Mouse (Mus musculus) limb, embryonic 10.5 days (tissue): ENCODE results near the gene Akain1. TPM values are rescaled to one million over a fixed set of nuclear protein-coding genes. Genes with fewer than 3 reads are reported as not detected.

Experiments
- DNase-seq: peaks from one replicate; pipeline ENCODE4 v3.0.0-alpha.2; 2017; ENCODE audit warnings: low spot score
- H3K27ac ChIP-seq: fragments of 300-500 bp; sonication (generic); 2 replicates; pipeline ENCODE4 v1.5.1; 2016; ENCODE audit warnings: mild to moderate bottlenecking
- H3K27me3 ChIP-seq: fragments of 300-500 bp; sonication (generic); 2 replicates; pipeline ENCODE4 v1.6.1; 2016; ENCODE audit warnings: low read depth, mild to moderate bottlenecking; ENCODE audit not compliant: poor library complexity, severe bottlenecking
- H3K36me3 ChIP-seq: fragments of 300-500 bp; sonication (generic); 2 replicates; pipeline ENCODE4 v1.6.1; 2016; ENCODE audit warnings: mild to moderate bottlenecking, moderate library complexity
- H3K4me1 ChIP-seq: fragments of 300-500 bp; sonication (generic); 2 replicates; pipeline ENCODE4 v1.6.1; 2016
- H3K4me3 ChIP-seq: fragments of 300-500 bp; sonication (generic); 2 replicates; pipeline ENCODE4 v1.5.1; 2016; ENCODE audit warnings: mild to moderate bottlenecking, moderate library complexity
- H3K9me3 ChIP-seq: fragments of 300-500 bp; sonication (generic); replicated peaks from 2 replicates; pipeline ENCODE4 v1.6.1; 2016; ENCODE audit warnings: mild to moderate bottlenecking
- WGBS: fragments of 180-500 bp; shearing (Covaris S2); methylation state at CpG from one replicate; pipeline ENCODE4 v1.1.7; 2016; 5-methylcytosine and 5-hydroxymethylcytosine counted together
- polyA plus RNA-seq: library from polyadenylated mRNA; unstranded; fragments of >200 nt; fragmentation: Nextera tagmentation; extraction: Ambion mirVana; gene quantifications from 2 replicates; pipeline ENCODE4 v1.2.1, GENCODE M21; 2016

The Akain1 gene
- not detected in 2 replicates for polyA plus RNA-seq

- WGBS, result under 1% methylated on average over 42 of the region's 44 CpGs
- no peaks in the 10 kb centered on the region for H3K9me3 ChIP-seq
- peak within 1 kb of the TSS; percentile 46 for H3K4me3 ChIP-seq
- H3K4me1 ChIP-seq, result peaks cover 17% of the 10 kb centered on the region
- no peak within 1 kb of the TSS for H3K27ac ChIP-seq
- peaks cover 61% of the 10 kb centered on the region for H3K27me3 ChIP-seq
- H3K36me3 ChIP-seq, result no peaks in the 10 kb centered on the region
- peak; percentile 87 for DNase-seq
Observed at GRCm38 (mm10) chr17:69438990-69439491, at the start of gene Akain1. Akain1 (plus strand) TSS chr17:69439326.

GRCm38 (mm10) chr17:69396147-69397033 lies 42.7 kb upstream of the Akain1 start:
- DNase-seq, result no peak
- 56% methylated on average over 15 of the region's 16 CpGs for WGBS
- H3K27me3 ChIP-seq, result no peaks in the 10 kb centered on the region
- H3K4me3 ChIP-seq, result no peak overlapping the region
- peaks cover 4% of the 10 kb centered on the region; the same call in 1 of the 2 replicates for H3K36me3 ChIP-seq
- H3K27ac ChIP-seq, result no peak overlapping the region
- 0 out of 2 replicates have a peak, but pooled peaks cover 2% of the 10 kb centered on the region for H3K4me1 ChIP-seq
- no peaks in the 10 kb centered on the region for H3K9me3 ChIP-seq

DNA sequence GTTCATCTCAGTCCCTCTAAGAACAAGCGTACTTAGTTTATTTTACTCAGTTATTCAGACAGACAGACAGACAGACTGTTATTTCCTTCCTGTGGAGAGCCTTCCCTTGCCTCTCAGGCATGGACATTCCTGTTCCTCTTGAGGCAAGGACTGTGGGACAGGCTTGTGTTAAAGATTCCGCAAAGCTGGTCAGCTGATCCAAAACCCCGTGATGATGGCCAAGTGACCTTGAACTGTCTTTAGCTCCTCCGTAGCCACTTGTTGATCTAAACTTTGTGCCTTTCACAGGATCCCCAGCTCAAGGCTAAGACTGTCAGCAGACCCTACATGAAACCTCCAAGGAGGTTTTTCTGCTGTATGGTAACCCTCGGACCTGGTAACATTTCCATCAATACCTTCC lies 42.0 kb upstream of the Akain1 start:
- Histone ChIP-seq H3K4me3 (no peak overlapping the region), H3K36me3 (no peaks in the 10 kb centered on the region), H3K27me3 (no peaks in the 10 kb centered on the region), H3K27ac (no peak overlapping the region), H3K9me3 (no peaks in the 10 kb centered on the region), H3K4me1 (0 out of 2 replicates have a peak, but pooled peaks cover 2% of the 10 kb centered on the region)
- no peak for DNase-seq
- WGBS, result 82% methylated on average over 5 of the region's 5 CpGs

DNA sequence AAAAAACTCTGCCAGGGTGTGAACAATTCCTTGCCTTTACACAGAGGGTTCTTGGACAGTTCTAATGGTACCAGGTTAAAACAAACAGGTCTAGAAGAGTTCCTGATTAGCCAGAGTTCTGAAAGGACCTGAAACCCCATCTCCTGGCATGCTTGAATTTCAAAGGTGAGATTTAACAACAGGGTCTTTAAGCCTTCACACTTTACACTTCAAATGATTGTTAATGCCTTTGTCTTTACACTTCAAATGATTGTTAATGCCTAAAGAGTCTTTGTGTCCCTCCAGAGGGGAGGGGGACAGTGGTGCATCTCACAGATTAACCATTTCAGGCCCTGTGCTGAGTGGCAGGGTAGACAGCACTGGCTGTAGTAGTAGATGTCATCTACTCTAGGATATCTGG lies 41.0 kb upstream of the Akain1 start:
- Histone ChIP-seq H3K36me3 (no peaks in the 10 kb centered on the region), H3K4me1 (0 out of 2 replicates have a peak, but pooled peaks cover 2% of the 10 kb centered on the region), H3K27me3 (no peaks in the 10 kb centered on the region), H3K9me3 (no peaks in the 10 kb centered on the region), H3K4me3 (no peak overlapping the region), H3K27ac (no peak overlapping the region)
- DNase-seq, result no peak

DNA sequence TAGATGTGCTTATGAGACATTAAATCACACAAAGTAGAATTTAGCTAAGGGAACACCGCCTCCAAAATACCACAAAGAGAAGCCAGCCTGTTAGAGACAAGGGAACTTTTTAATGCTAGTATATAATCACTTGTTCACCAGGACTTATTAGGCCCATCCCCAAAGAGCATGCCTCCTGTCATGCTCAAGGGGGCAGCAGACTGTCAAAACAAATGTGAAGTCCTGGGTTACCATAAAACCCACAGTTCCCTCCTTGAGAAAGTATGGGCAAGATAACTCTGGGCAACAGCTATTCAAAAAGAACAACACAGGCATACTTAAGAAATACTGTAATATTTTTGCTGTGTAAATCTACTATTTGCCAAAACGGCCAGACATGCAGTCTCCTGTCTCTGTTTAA lies 38.0 kb upstream of the Akain1 start:
- DNase-seq, result no peak
- Histone ChIP-seq H3K4me3 (no peak overlapping the region), H3K27ac (no peak overlapping the region), H3K36me3 (no peaks in the 10 kb centered on the region), H3K9me3 (no peaks in the 10 kb centered on the region), H3K4me1 (0 out of 2 replicates have a peak, but pooled peaks cover under 1% of the 10 kb centered on the region), H3K27me3 (no peaks in the 10 kb centered on the region)
- WGBS, result 84% methylated on average over 2 of the region's 2 CpGs

- peak overlapping the region; percentile 76 for H3K4me3 ChIP-seq
- H3K4me1 ChIP-seq, result peaks cover 13% of the 10 kb centered on the region
- no peak overlapping the region for H3K27ac ChIP-seq
- H3K27me3 ChIP-seq, result no peaks in the 10 kb centered on the region
- no peaks in the 10 kb centered on the region for H3K9me3 ChIP-seq
- DNase-seq, result no peak
- no peaks in the 10 kb centered on the region for H3K36me3 ChIP-seq
Observed at GRCm38 (mm10) chr17:69416163-69416562, 23.0 kb upstream of the Akain1 start.

DNA sequence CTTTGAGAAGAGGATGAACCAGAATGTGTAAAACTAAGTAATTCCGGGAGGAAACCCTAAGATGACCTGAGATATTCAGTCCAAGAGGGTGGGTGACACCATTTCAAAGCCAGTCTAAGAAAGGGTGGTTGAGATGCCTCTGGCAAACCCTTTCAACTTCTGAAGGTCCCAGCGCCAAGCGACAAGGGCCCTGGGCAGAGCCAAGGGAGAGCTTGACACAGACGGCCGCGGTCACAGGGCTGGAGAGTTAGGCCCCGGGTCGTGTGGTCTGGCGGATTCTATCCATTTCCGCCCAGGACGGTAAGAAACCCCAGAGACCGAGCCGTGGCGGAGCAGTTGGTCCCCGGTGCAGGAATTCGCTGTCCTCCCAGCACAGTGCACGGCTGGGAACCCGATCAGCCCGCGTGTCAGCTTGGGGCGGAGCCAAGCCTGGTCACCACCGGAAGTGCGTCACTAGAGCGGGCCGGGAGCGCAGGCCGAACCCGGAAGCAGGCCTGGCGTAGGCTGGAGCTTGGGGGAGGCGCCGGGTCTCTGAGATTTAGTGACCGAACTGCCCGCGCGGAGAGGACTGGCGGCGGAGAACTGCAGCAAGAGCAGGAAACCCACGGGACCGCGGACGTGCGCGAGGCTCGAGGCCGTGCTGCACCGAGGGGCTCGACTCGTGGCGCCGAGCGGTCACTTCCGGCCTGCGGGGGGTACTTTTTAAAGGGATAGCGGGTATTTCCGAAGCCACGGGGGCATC lies 22.0 kb upstream of the Akain1 start:
- H3K27me3 ChIP-seq, result no peaks in the 10 kb centered on the region
- WGBS, result under 1% methylated on average over 56 of the region's 56 CpGs
- H3K27ac ChIP-seq, result peak overlapping the region; percentile 97
- no peaks in the 10 kb centered on the region for H3K9me3 ChIP-seq
- peaks cover 15% of the 10 kb centered on the region for H3K4me1 ChIP-seq
- peak; percentile 97 for DNase-seq
- H3K36me3 ChIP-seq, result no peaks in the 10 kb centered on the region
- peak overlapping the region; percentile 76 for H3K4me3 ChIP-seq

DNA sequence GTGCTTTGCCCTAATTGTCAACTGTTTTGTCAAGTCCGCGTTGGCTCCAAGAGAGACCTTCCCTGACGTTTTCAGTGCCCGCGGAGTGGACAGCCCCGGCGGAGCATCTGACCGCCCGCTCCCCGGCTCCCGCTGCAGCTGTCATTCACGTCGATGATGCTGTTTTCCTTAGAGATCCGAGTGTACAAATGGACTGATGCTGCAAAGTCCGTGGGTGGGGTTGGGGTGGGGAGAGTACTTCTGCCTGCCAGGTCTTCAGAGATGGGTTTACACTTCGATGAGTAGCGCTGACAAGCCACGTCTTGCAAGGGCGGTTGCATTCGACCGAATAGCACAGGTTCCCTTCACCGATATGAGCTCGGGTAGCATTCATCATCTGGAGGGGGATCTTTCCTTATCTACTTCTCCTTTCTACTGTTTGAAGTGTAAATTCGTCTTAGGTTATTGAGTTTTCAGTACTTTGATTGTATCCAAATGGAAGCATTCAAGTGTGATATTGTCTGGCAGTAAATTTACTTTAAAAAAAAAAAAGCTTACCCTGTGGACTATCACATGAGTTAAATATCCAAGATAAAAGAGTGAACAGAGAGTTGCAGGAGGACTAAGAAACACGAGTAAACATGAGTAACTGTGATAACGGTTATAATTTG lies 21.3 kb upstream of the Akain1 start:
- Histone ChIP-seq H3K4me1 (peaks cover 15% of the 10 kb centered on the region), H3K27me3 (no peaks in the 10 kb centered on the region), H3K9me3 (no peaks in the 10 kb centered on the region), H3K27ac (peak overlapping the region; percentile 97), H3K36me3 (no peaks in the 10 kb centered on the region), H3K4me3 (peak overlapping the region; percentile 76)
- DNase-seq, result no peak
- 4% methylated on average over 26 of the region's 26 CpGs for WGBS

- Histone ChIP-seq H3K9me3 (no peaks in the 10 kb centered on the region), H3K27ac (no peak overlapping the region), H3K27me3 (no peaks in the 10 kb centered on the region), H3K4me3 (no peak overlapping the region), H3K36me3 (no peaks in the 10 kb centered on the region), H3K4me1 (peaks cover 12% of the 10 kb centered on the region)
- DNase-seq, result no peak
- 7% methylated on average over 1 of the region's 1 CpGs for WGBS
Observed at GRCm38 (mm10) chr17:69421592-69421991, 17.5 kb upstream of the Akain1 start.

DNA sequence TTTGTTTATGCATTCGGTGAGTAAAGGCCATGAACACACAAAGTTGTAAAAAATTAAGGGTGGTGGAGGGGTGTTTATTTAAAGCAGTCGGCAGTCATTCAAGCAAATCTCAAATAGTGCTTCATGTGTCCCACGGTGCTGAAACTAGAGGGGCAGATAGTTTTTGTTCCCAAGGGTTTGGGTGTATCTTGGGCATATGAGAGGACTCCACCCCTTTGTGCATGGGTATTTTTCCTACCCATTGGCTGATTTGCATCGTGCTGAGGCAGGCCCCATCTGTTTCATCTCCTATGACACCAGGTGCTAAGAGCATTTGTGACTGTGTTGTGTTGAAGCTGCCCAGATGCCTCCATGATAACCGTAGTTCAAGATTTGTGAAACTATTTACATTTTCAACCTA lies 1.3 kb upstream of the Akain1 start:
- DNase-seq, result no peak
- H3K27me3 ChIP-seq, result peaks cover 61% of the 10 kb centered on the region
- no peaks in the 10 kb centered on the region for H3K9me3 ChIP-seq
- H3K27ac ChIP-seq, result no peak overlapping the region
- WGBS, result 80% methylated on average over 5 of the region's 5 CpGs
- H3K36me3 ChIP-seq, result no peaks in the 10 kb centered on the region
- H3K4me1 ChIP-seq, result peaks cover 17% of the 10 kb centered on the region
- H3K4me3 ChIP-seq, result no peak overlapping the region

- Histone ChIP-seq H3K36me3 (no peaks in the 10 kb centered on the region), H3K4me1 (peaks cover 17% of the 10 kb centered on the region), H3K4me3 (peak overlapping the region; percentile 46), H3K27ac (no peak overlapping the region), H3K27me3 (peaks cover 61% of the 10 kb centered on the region), H3K9me3 (no peaks in the 10 kb centered on the region)
- no peak for DNase-seq
- WGBS, result 41% methylated on average over 14 of the region's 14 CpGs
Observed at GRCm38 (mm10) chr17:69438486-69438885, 640 bp upstream of the Akain1 start.

- no peaks in the 10 kb centered on the region for H3K36me3 ChIP-seq
- peak overlapping the region; percentile 46 for H3K4me3 ChIP-seq
- WGBS, result 1% methylated on average over 52 of the region's 52 CpGs
- no peaks in the 10 kb centered on the region for H3K9me3 ChIP-seq
- H3K4me1 ChIP-seq, result peaks cover 17% of the 10 kb centered on the region
- H3K27me3 ChIP-seq, result peaks cover 61% of the 10 kb centered on the region
- DNase-seq, result no peak
- H3K27ac ChIP-seq, result no peak overlapping the region
Observed at GRCm38 (mm10) chr17:69439571-69440480, 700 bp downstream of the Akain1 start.
